Mouse (Mus musculus): ENCODE measurements at regions not wholly inside any gene's neighbourhood (a gene's known extent, or its start where the extent isn't known, plus 50 kb on each side); places are given as distances from the start of the nearest gene placed in this dataset.

GRCm38 (mm10) chr12:106173211-106173610 is 163.2 kb downstream of the Vrk1 start:
- TF ChIP-seq CTCF (IDR thresholded peaks at IDR 0.05; ENCODE audit: low read depth) = no peak
- TF ChIP-seq EP300 (IDR thresholded peaks at IDR 0.05; ENCODE audit: low read depth) = no peak

Measured in liver, postnatal 0 days (tissue).